Mouse (Mus musculus) C2C12 (cell line): ENCODE results near the gene Ptprm. TPM values are rescaled to one million over a fixed set of nuclear protein-coding genes. Genes with fewer than 3 reads are reported as not detected.

Experiments used
- H3K27me3 ChIP-seq: one replicate; pipeline ENCODE4 v1.6.1; 2011; ENCODE audit not compliant: control insufficient read depth, insufficient read depth, insufficient read length
- H3K36me3 ChIP-seq: one replicate; pipeline ENCODE4 v1.6.1; 2011; ENCODE audit not compliant: control insufficient read depth, insufficient read depth
- H3K4me3 ChIP-seq: one replicate; pipeline ENCODE4 v1.5.1; 2011; ENCODE audit warnings: mild to moderate bottlenecking, control low read depth; ENCODE audit not compliant: poor library complexity, insufficient read depth, severe bottlenecking
- H3K79me2 ChIP-seq: one replicate; pipeline ENCODE4 v1.6.1; 2011; ENCODE audit not compliant: control insufficient read depth, insufficient read depth
- H3K79me3 ChIP-seq: one replicate; pipeline ENCODE4 v1.6.1; 2011; ENCODE audit warnings: low read depth, control low read depth
- H3ac ChIP-seq: one replicate; pipeline ENCODE3; 2011; ENCODE audit warnings: low read depth; ENCODE audit not compliant: control insufficient read depth, insufficient read length
- CEBPB ChIP-seq: IDR thresholded peaks from one replicate; pipeline ENCODE4 v1.6.1; 2011; ENCODE audit warnings: low read depth, mild to moderate bottlenecking, control low read depth, moderate library complexity
- CTCF ChIP-seq: IDR thresholded peaks from one replicate; pipeline ENCODE4 v1.5.1; 2011; ENCODE audit not compliant: control insufficient read depth, insufficient read depth, insufficient read length
- FOSL1 ChIP-seq: IDR thresholded peaks from one replicate; pipeline ENCODE4 v1.8.0; 2011; ENCODE audit warnings: mild to moderate bottlenecking, low read length; ENCODE audit not compliant: poor library complexity, insufficient read depth, severe bottlenecking
- MAX ChIP-seq: IDR thresholded peaks from one replicate; pipeline ENCODE4 v1.6.1; 2011; ENCODE audit warnings: mild to moderate bottlenecking, control low read depth
- MYOD1 ChIP-seq: IDR thresholded peaks from one replicate; pipeline ENCODE4 v1.6.1; 2011; ENCODE audit warnings: low read depth; ENCODE audit not compliant: control insufficient read depth, insufficient read length
- MYOG ChIP-seq: IDR thresholded peaks from one replicate; pipeline ENCODE4 v1.6.1; 2011; ENCODE audit not compliant: control insufficient read depth, insufficient read length; ENCODE audit errors: extremely low read depth
- USF1 ChIP-seq: IDR thresholded peaks from one replicate; pipeline ENCODE4 v1.6.1; 2011; ENCODE audit warnings: low read depth, mild to moderate bottlenecking, control low read depth, moderate library complexity
- polyA plus RNA-seq: library from polyadenylated mRNA; unstranded; fragments of >200 nt; fragmentation: generic; extraction: Trizol; gene quantifications from one replicate; pipeline ENCODE4 v1.2.1, GENCODE M21; 2012; ENCODE audit warnings: missing spikeins

The Ptprm gene
- polyA plus RNA-seq, 1 experiment, result 4.4 TPM

GRCm38 (mm10) chr17:66738331-66738730 lies 615.9 kb downstream of the Ptprm start:
- Histone ChIP-seq H3K27me3 (no peaks in the 10 kb centered on the region), H3K36me3 (no peaks in the 10 kb centered on the region), H3K79me2 (no peaks in the 10 kb centered on the region), H3K4me3 (no peak overlapping the region), H3ac (no peak overlapping the region), H3K79me3 (no peaks in the 10 kb centered on the region)
- TF ChIP-seq MYOG, result no peak
- TF ChIP-seq FOSL1, result no peak
- no peak for TF ChIP-seq USF1
- TF ChIP-seq CTCF, result no peak
- no peak for TF ChIP-seq CEBPB
- TF ChIP-seq MYOD1, result no peak
- no peak for TF ChIP-seq MAX

GRCm38 (mm10) chr17:66736450-66736849 lies 617.8 kb downstream of the Ptprm start:
- Histone ChIP-seq H3K4me3 (no peak overlapping the region), H3K27me3 (no peaks in the 10 kb centered on the region), H3K36me3 (no peaks in the 10 kb centered on the region), H3K79me2 (no peaks in the 10 kb centered on the region), H3K79me3 (no peaks in the 10 kb centered on the region), H3ac (no peak overlapping the region)
- TF ChIP-seq MYOD1 (no peak), USF1 (no peak), MAX (no peak), CEBPB (no peak), FOSL1 (no peak), MYOG (no peak), CTCF (no peak)

- no peaks in the 10 kb centered on the region for H3K36me3 ChIP-seq
- H3K4me3 ChIP-seq, result no peak overlapping the region
- H3ac ChIP-seq, result no peak overlapping the region
Observed at GRCm38 (mm10) chr17:66733541-66733940, 620.7 kb downstream of the Ptprm start.

GRCm38 (mm10) chr17:66729979-66730378 lies 624.3 kb downstream of the Ptprm start:
- no peaks in the 10 kb centered on the region for H3K79me2 ChIP-seq
- H3K27me3 ChIP-seq, result no peaks in the 10 kb centered on the region
- H3ac ChIP-seq, result no peak overlapping the region
- no peaks in the 10 kb centered on the region for H3K36me3 ChIP-seq
- no peak for TF ChIP-seq CEBPB
- no peak for TF ChIP-seq FOSL1
- no peak for TF ChIP-seq MAX
- TF ChIP-seq MYOG, result no peak
- no peak for TF ChIP-seq USF1
- no peaks in the 10 kb centered on the region for H3K79me3 ChIP-seq
- no peak overlapping the region for H3K4me3 ChIP-seq

More at GRCm38 (mm10) chr17:66733541-66733940, 620.7 kb downstream of the Ptprm start:
- no peak for TF ChIP-seq MYOD1
- no peak for TF ChIP-seq FOSL1
- TF ChIP-seq USF1, result no peak
- no peak for TF ChIP-seq MAX
- no peak for TF ChIP-seq CEBPB
- no peak for TF ChIP-seq MYOG
- no peak for TF ChIP-seq CTCF
- Histone ChIP-seq H3K27me3 (no peaks in the 10 kb centered on the region), H3K79me3 (no peaks in the 10 kb centered on the region), H3K79me2 (no peaks in the 10 kb centered on the region)

- H3K79me3 ChIP-seq, result no peaks in the 10 kb centered on the region
- no peak for TF ChIP-seq MYOD1
- no peak for TF ChIP-seq CTCF
- TF ChIP-seq USF1, result no peak
- no peak for TF ChIP-seq FOSL1
- TF ChIP-seq MAX, result no peak
- TF ChIP-seq MYOG, result no peak
- no peak for TF ChIP-seq CEBPB
- H3ac ChIP-seq, result no peak overlapping the region
- H3K4me3 ChIP-seq, result no peak overlapping the region
- no peaks in the 10 kb centered on the region for H3K36me3 ChIP-seq
- H3K79me2 ChIP-seq, result no peaks in the 10 kb centered on the region
- no peaks in the 10 kb centered on the region for H3K27me3 ChIP-seq
Observed at GRCm38 (mm10) chr17:66720992-66721351, 633.3 kb downstream of the Ptprm start.

- no peak overlapping the region for H3ac ChIP-seq
- H3K79me3 ChIP-seq, result no peaks in the 10 kb centered on the region
- H3K4me3 ChIP-seq, result no peak overlapping the region
- no peaks in the 10 kb centered on the region for H3K79me2 ChIP-seq
- no peaks in the 10 kb centered on the region for H3K36me3 ChIP-seq
- no peaks in the 10 kb centered on the region for H3K27me3 ChIP-seq
- no peak for TF ChIP-seq CTCF
- TF ChIP-seq USF1, result no peak
- TF ChIP-seq FOSL1, result no peak
- no peak for TF ChIP-seq CEBPB
- TF ChIP-seq MYOD1, result no peak
- no peak for TF ChIP-seq MYOG
- TF ChIP-seq MAX, result no peak
Observed at GRCm38 (mm10) chr17:66720200-66720991, 633.9 kb downstream of the Ptprm start.
